Mouse (Mus musculus) intestine, embryonic 16.5 days (tissue): ENCODE results near the gene Ccdc82. TPM values are rescaled to one million over a fixed set of nuclear protein-coding genes. Genes with fewer than 3 reads are reported as not detected.

Experiments used
- ATAC-seq: fragments of 200-750 bp; cut with Nextera tagmentation; 2 replicates; pipeline ENCODE4 v1.8.0; 2017; ENCODE audit warnings: moderate TSS enrichment, moderate library complexity
- H3K27ac ChIP-seq: fragments of 300-500 bp; sonication (generic); 2 replicates; pipeline ENCODE4 v1.5.1; 2014; ENCODE audit warnings: mild to moderate bottlenecking, low read length
- H3K27me3 ChIP-seq: fragments of 300-500 bp; sonication (generic); replicated peaks from 2 replicates; pipeline ENCODE4 v1.6.1; 2014; ENCODE audit warnings: low read length, control low read depth, mixed read lengths; ENCODE audit not compliant: control insufficient read depth, insufficient read depth
- H3K36me3 ChIP-seq: fragments of 300-500 bp; sonication (generic); 2 replicates; pipeline ENCODE4 v1.6.1; 2014; ENCODE audit warnings: low read length, control low read depth; ENCODE audit not compliant: control insufficient read depth, insufficient read depth
- H3K4me1 ChIP-seq: fragments of 300-500 bp; sonication (generic); 2 replicates; pipeline ENCODE4 v1.6.1; 2014; ENCODE audit warnings: low read length, control low read depth, mixed read lengths; ENCODE audit not compliant: control insufficient read depth, insufficient read depth
- H3K4me2 ChIP-seq: fragments of 300-500 bp; sonication (generic); 2 replicates; pipeline ENCODE4 v1.6.1; 2014; ENCODE audit warnings: low read depth, low read length, control low read depth
- H3K4me3 ChIP-seq: fragments of 300-500 bp; sonication (generic); 2 replicates; pipeline ENCODE4 v1.5.1; 2014; ENCODE audit warnings: mild to moderate bottlenecking, low read length
- H3K9ac ChIP-seq: fragments of 300-500 bp; sonication (generic); 2 replicates; pipeline ENCODE4 v1.6.1; 2014; ENCODE audit warnings: low read depth, low read length
- H3K9me3 ChIP-seq: fragments of 300-500 bp; sonication (generic); 2 replicates; pipeline ENCODE4 v1.6.1; 2016; ENCODE audit warnings: low read length, control low read depth; ENCODE audit not compliant: control insufficient read depth
- WGBS: fragments of 180-500 bp; shearing (Covaris S2); extraction: QIAGEN DNeasy Blood & Tissue Kit; methylation state at CpG from one replicate; pipeline ENCODE4 v1.1.7; 2014; 5-methylcytosine and 5-hydroxymethylcytosine counted together
- polyA plus RNA-seq: library from polyadenylated mRNA; unstranded; fragments of >200 nt; fragmentation: Nextera tagmentation; extraction: Ambion mirVana; gene quantifications from 2 replicates; pipeline ENCODE4 v1.2.1, GENCODE M21; 2015

The Ccdc82 gene
- polyA plus RNA-seq: 7.1 and 7.5 TPM in 2 replicates

GRCm38 (mm10) chr9:13246815-13247638, at the start of gene Ccdc82:
TSS of gene Ccdc82 (plus strand) at chr9:13246955.
- no peaks in the 10 kb centered on the region for H3K4me1 ChIP-seq
- no peaks in the 10 kb centered on the region for H3K9me3 ChIP-seq
- no peaks in the 10 kb centered on the region for H3K27me3 ChIP-seq
- no peaks in the 10 kb centered on the region for H3K36me3 ChIP-seq
- H3K9ac ChIP-seq: peak within 1 kb of the TSS; percentile 81
- 3% methylated on average over 33 of the region's 39 CpGs for WGBS
- H3K27ac ChIP-seq: peak within 1 kb of the TSS; percentile 79
- peak within 1 kb of the TSS; percentile 94 for H3K4me2 ChIP-seq
- ATAC-seq: peak; percentile 98
- H3K4me3 ChIP-seq: peak within 1 kb of the TSS; percentile 69

GRCm38 (mm10) chr9:13200079-13200478, 46.7 kb upstream of the Ccdc82 start:
- no peaks in the 10 kb centered on the region for H3K27me3 ChIP-seq
- H3K9me3 ChIP-seq: no peaks in the 10 kb centered on the region
- ATAC-seq: no peak
- WGBS: 48% methylated on average over 3 of the region's 3 CpGs
- H3K9ac ChIP-seq: no peak overlapping the region
- H3K27ac ChIP-seq: no peak overlapping the region
- no peak overlapping the region for H3K4me3 ChIP-seq
- no peaks in the 10 kb centered on the region for H3K36me3 ChIP-seq
- H3K4me2 ChIP-seq: no peak overlapping the region
- no peaks in the 10 kb centered on the region for H3K4me1 ChIP-seq

GRCm38 (mm10) chr9:13203109-13203508, 43.6 kb upstream of the Ccdc82 start:
- no peak for ATAC-seq
- no peaks in the 10 kb centered on the region for H3K36me3 ChIP-seq
- no peaks in the 10 kb centered on the region for H3K4me1 ChIP-seq
- no peaks in the 10 kb centered on the region for H3K9me3 ChIP-seq
- H3K27ac ChIP-seq: no peak overlapping the region
- no peak overlapping the region for H3K9ac ChIP-seq
- H3K4me3 ChIP-seq: no peak overlapping the region
- no peaks in the 10 kb centered on the region for H3K27me3 ChIP-seq
- H3K4me2 ChIP-seq: no peak overlapping the region
- 72% methylated on average over 1 of the region's 1 CpGs for WGBS

GRCm38 (mm10) chr9:13203681-13204080, 43.1 kb upstream of the Ccdc82 start:
- Histone ChIP-seq H3K4me3 (no peak overlapping the region), H3K27me3 (no peaks in the 10 kb centered on the region), H3K27ac (no peak overlapping the region), H3K36me3 (no peaks in the 10 kb centered on the region), H3K9ac (no peak overlapping the region), H3K4me2 (no peak overlapping the region), H3K9me3 (no peaks in the 10 kb centered on the region), H3K4me1 (no peaks in the 10 kb centered on the region)
- no peak for ATAC-seq
- WGBS: 81% methylated on average over 5 of the region's 5 CpGs

GRCm38 (mm10) chr9:13206369-13206768, 40.4 kb upstream of the Ccdc82 start:
- no peaks in the 10 kb centered on the region for H3K36me3 ChIP-seq
- H3K9me3 ChIP-seq: no peaks in the 10 kb centered on the region
- H3K27me3 ChIP-seq: no peaks in the 10 kb centered on the region
- WGBS: 73% methylated on average over 2 of the region's 2 CpGs
- no peak overlapping the region for H3K27ac ChIP-seq
- no peaks in the 10 kb centered on the region for H3K4me1 ChIP-seq
- H3K4me3 ChIP-seq: no peak overlapping the region
- no peak overlapping the region for H3K4me2 ChIP-seq
- no peak for ATAC-seq
- H3K9ac ChIP-seq: no peak overlapping the region

- Histone ChIP-seq H3K27ac (no peak overlapping the region), H3K4me1 (no peaks in the 10 kb centered on the region), H3K4me2 (no peak overlapping the region), H3K27me3 (no peaks in the 10 kb centered on the region), H3K36me3 (no peaks in the 10 kb centered on the region), H3K9me3 (no peaks in the 10 kb centered on the region), H3K9ac (no peak overlapping the region), H3K4me3 (no peak overlapping the region)
- ATAC-seq: no peak
- WGBS: 86% methylated on average over 1 of the region's 1 CpGs
These were observed 20.9 kb upstream of the Ccdc82 start for GRCm38 (mm10) chr9:13225872-13226271.

- H3K4me3 ChIP-seq: no peak overlapping the region
- no peak overlapping the region for H3K27ac ChIP-seq
- H3K36me3 ChIP-seq: no peaks in the 10 kb centered on the region
- H3K4me2 ChIP-seq: no peak overlapping the region
- ATAC-seq: no peak
- H3K27me3 ChIP-seq: no peaks in the 10 kb centered on the region
- no peak overlapping the region for H3K9ac ChIP-seq
- WGBS: 7% methylated on average over 4 of the region's 4 CpGs
- no peaks in the 10 kb centered on the region for H3K9me3 ChIP-seq
- no peaks in the 10 kb centered on the region for H3K4me1 ChIP-seq
These were observed 16.2 kb upstream of the Ccdc82 start for GRCm38 (mm10) chr9:13230553-13230952.

GRCm38 (mm10) chr9:13231545-13232216, 15.1 kb upstream of the Ccdc82 start:
- no peak for ATAC-seq
- Histone ChIP-seq H3K36me3 (no peaks in the 10 kb centered on the region), H3K27me3 (no peaks in the 10 kb centered on the region), H3K9ac (no peak overlapping the region), H3K27ac (no peak overlapping the region), H3K9me3 (no peaks in the 10 kb centered on the region), H3K4me2 (no peak overlapping the region), H3K4me3 (no peak overlapping the region), H3K4me1 (no peaks in the 10 kb centered on the region)
- 18% methylated on average over 5 of the region's 5 CpGs for WGBS

GRCm38 (mm10) chr9:13242321-13242720, 4.4 kb upstream of the Ccdc82 start:
- H3K9me3 ChIP-seq: no peaks in the 10 kb centered on the region
- H3K9ac ChIP-seq: no peak overlapping the region
- no peaks in the 10 kb centered on the region for H3K4me1 ChIP-seq
- no peak for ATAC-seq
- no peaks in the 10 kb centered on the region for H3K36me3 ChIP-seq
- H3K4me2 ChIP-seq: no peak overlapping the region
- no peak overlapping the region for H3K27ac ChIP-seq
- H3K27me3 ChIP-seq: no peaks in the 10 kb centered on the region
- H3K4me3 ChIP-seq: no peak overlapping the region
